Mouse (Mus musculus) right cerebral cortex, postnatal 36 days (tissue): Measurements from ENCODE around the gene Slc2a3.

Experiments
- DNase-seq, 2 experiments: peaks; one replicate each; pipeline ENCODE4 v3.0.0; 2022; ENCODE audit warnings: low spot score in 2 of 2, mixed read lengths in 1 of 2

Slc2a3 gene

GRCm38 (mm10) chr6:122801301-122801800 lies at the start of gene Slc2a3:
Gene Slc2a3, minus strand, starts transcription at chr6:122801640.
- peak; percentile 55 to 59 for DNase-seq

- DNase-seq: no peak
Observed at GRCm38 (mm10) chr6:122843759-122844158, 42.3 kb upstream of the Slc2a3 start.

- DNase-seq: no peak
Observed at GRCm38 (mm10) chr6:122837539-122837938, 36.1 kb upstream of the Slc2a3 start.

GRCm38 (mm10) chr6:122836974-122837373 lies 35.5 kb upstream of the Slc2a3 start:
- no peak for DNase-seq

GRCm38 (mm10) chr6:122834365-122834764 lies 32.9 kb upstream of the Slc2a3 start:
- DNase-seq: no peak

- no peak for DNase-seq
Observed at GRCm38 (mm10) chr6:122832880-122833279, 31.4 kb upstream of the Slc2a3 start.

GRCm38 (mm10) chr6:122828086-122828485 lies 26.6 kb upstream of the Slc2a3 start:
- no peak for DNase-seq

GRCm38 (mm10) chr6:122825923-122826742 lies 24.7 kb upstream of the Slc2a3 start:
- peak; percentile 87 to 90 for DNase-seq

- DNase-seq: no peak
Observed at GRCm38 (mm10) chr6:122825166-122825565, 23.7 kb upstream of the Slc2a3 start.

- DNase-seq: no peak
Observed at GRCm38 (mm10) chr6:122824086-122824485, 22.6 kb upstream of the Slc2a3 start.

GRCm38 (mm10) chr6:122821822-122822221 lies 20.4 kb upstream of the Slc2a3 start:
- no peak for DNase-seq

GRCm38 (mm10) chr6:122820799-122821650 lies 19.6 kb upstream of the Slc2a3 start:
- no peak for DNase-seq

GRCm38 (mm10) chr6:122820071-122820798 lies 18.8 kb upstream of the Slc2a3 start:
- no peak for DNase-seq

GRCm38 (mm10) chr6:122819306-122820070 lies 18.0 kb upstream of the Slc2a3 start, which contains the start of gene Foxj2:
Gene Foxj2, plus strand, starts transcription at chr6:122819914.
- no peak for DNase-seq

- no peak for DNase-seq
Observed at GRCm38 (mm10) chr6:122813640-122814039, 12.2 kb upstream of the Slc2a3 start.

GRCm38 (mm10) chr6:122812716-122813115 lies 11.3 kb upstream of the Slc2a3 start:
- DNase-seq: no peak

GRCm38 (mm10) chr6:122811771-122812600 lies 10.5 kb upstream of the Slc2a3 start:
- no peak for DNase-seq

GRCm38 (mm10) chr6:122811280-122811652 lies 9.8 kb upstream of the Slc2a3 start:
- peak; percentile 88 to 90 for DNase-seq

GRCm38 (mm10) chr6:122810615-122811279 lies 9.3 kb upstream of the Slc2a3 start:
- peak; percentile 97 to 99 for DNase-seq
